ENCODE assay signal across 9 mouse cellular contexts in genomic region chr3:41563997-41564396, GRCm38 (mm10). TPM values are rescaled to one million over a fixed set of nuclear protein-coding genes. Genes with fewer than 3 reads are reported as not detected.
DNase-seq lines count a peak whose midpoint lies in the region; ATAC-seq and TF ChIP-seq lines count a peak whose summit lies in the region.
"Had no signal": no experiment of that assay in that cellular context is flagged by ENCODE, and none has a peak within 500 bp of the region (broad histone marks: within the 10 kb centered on the region; RNA-seq: fewer than 3 reads in every experiment).

No protein-coding gene starts in this region.

- peak overlapping the region; percentile 96 for H3K4me3 ChIP-seq in gastrocnemius, adult 2 months
- peak overlapping the region; percentile 78 to 89 (median 88) for H3K4me3 ChIP-seq in CH12.LX (replicated peaks in 1 of 3; ENCODE audit: low read depth in 2 of 3, low read length in 2 of 3, poor library complexity in 1 of 3)
- H3K4me3 ChIP-seq in forebrain, embryonic 11.5 days (ENCODE audit: low read depth, low read length): peak overlapping the region; percentile 72
- peak overlapping the region; percentile 72 for H3K4me3 ChIP-seq in limb, embryonic 14.5 days (replicated peaks; ENCODE audit: low read length)
- peak overlapping the region; percentile 70 for H3K4me3 ChIP-seq in neural tube, embryonic 12.5 days

- no peak for DNase-seq in gastrocnemius, adult 2 months
- DNase-seq in gastrocnemius, postnatal 25 days: no peak
- DNase-seq in CH12.LX (ENCODE audit: extremely low read depth): no peak
- no peak for DNase-seq in forebrain, embryonic 11.5 days (ENCODE audit: low spot score)
- DNase-seq in limb, embryonic 14.5 days (ENCODE audit: low spot score): no peak
- no peak for DNase-seq in layer of hippocampus, adult 9-10 months (ENCODE audit: low spot score)
- no peak for DNase-seq in ovary, postnatal 10 days (ENCODE audit: low spot score)

- no peaks in the 10 kb centered on the region for H3K27me3 ChIP-seq in CH12.LX (replicated peaks)
- no peaks in the 10 kb centered on the region for H3K27me3 ChIP-seq in forebrain, embryonic 11.5 days (ENCODE audit: control insufficient read depth, insufficient read depth, low read length)
- H3K27me3 ChIP-seq in limb, embryonic 14.5 days (ENCODE audit: control insufficient read depth, insufficient read depth, low read length): no peaks in the 10 kb centered on the region
- no peaks in the 10 kb centered on the region for H3K27me3 ChIP-seq in neural tube, embryonic 12.5 days (replicated peaks)
- H3K27me3 ChIP-seq: Patski had no signal

- in situ Hi-C loops in CH12.LX (cut with MboI; ENCODE audit: low pct_ligation_motif_present, low pct_unique_long_range_greater_than_20kb, low sequenced_read_pairs): loop anchor here (25.0 kb wide), 1 partner anchor 202 kb away; no protein-coding TSS in a partner anchor

- no peak for TF ChIP-seq POLR2A in CH12.LX (IDR thresholded peaks at IDR 0.05; ENCODE audit: low read depth, low read length)
- TF ChIP-seq POLR2A in limb, embryonic 14.5 days (IDR thresholded peaks at IDR 0.05; ENCODE audit: borderline replicate concordance, extremely low read depth, insufficient read depth, insufficient read length): no peak

- H3K9me3 ChIP-seq in CH12.LX (replicated peaks; ENCODE audit: low read length): no peaks in the 10 kb centered on the region
- no peaks in the 10 kb centered on the region for H3K9me3 ChIP-seq in forebrain, embryonic 11.5 days (ENCODE audit: control insufficient read depth, low read length)
- no peaks in the 10 kb centered on the region for H3K9me3 ChIP-seq in limb, embryonic 14.5 days (ENCODE audit: control insufficient read depth, low read length)
- H3K9me3 ChIP-seq in neural tube, embryonic 12.5 days: no peaks in the 10 kb centered on the region

- intact Hi-C loops in gastrocnemius, adult 2 months (cut with DNase I): loop anchor here (1.0 to 10.0 kb wide), 6 partner anchors 33 to 481 kb away; partner anchors contain the start of gene Pgrmc2

- no peak for ATAC-seq in forebrain, embryonic 11.5 days (replicated peaks; ENCODE audit: low FRiP score)
- ATAC-seq in limb, embryonic 14.5 days (ENCODE audit: low FRiP score, low read depth): no peak
- ATAC-seq in neural tube, embryonic 12.5 days (ENCODE audit: low FRiP score, low read depth): no peak

- H3K4me2 ChIP-seq in CH12.LX (ENCODE audit: insufficient read depth, low read depth, poor library complexity, severe bottlenecking): peak overlapping the region; percentile 85
- H3K4me2 ChIP-seq in forebrain, embryonic 11.5 days (ENCODE audit: low read depth, low read length, severe bottlenecking): peak overlapping the region; percentile 80
- H3K4me2 ChIP-seq in limb, embryonic 14.5 days (replicated peaks; ENCODE audit: low read depth, low read length, severe bottlenecking): peak overlapping the region; percentile 96
- peak overlapping the region; percentile 89 for H3K4me2 ChIP-seq in neural tube, embryonic 12.5 days (replicated peaks)

- peaks cover 5 to 34% of the 10 kb centered on the region in 2 experiments; a peak in 3 of 4 replicates for H3K4me1 ChIP-seq in CH12.LX (ENCODE audit: control insufficient read depth in 1 of 2, insufficient read depth in 2 of 2)
- H3K4me1 ChIP-seq in forebrain, embryonic 11.5 days (replicated peaks; ENCODE audit: control insufficient read depth, insufficient read depth, low read length): 0 out of 2 replicates have a peak, but pooled peaks cover 3% of the 10 kb centered on the region
- peaks cover 4% of the 10 kb centered on the region; the same call in 1 of the 2 replicates for H3K4me1 ChIP-seq in limb, embryonic 14.5 days (ENCODE audit: control insufficient read depth, insufficient read depth, low read length)
- peaks cover 13% of the 10 kb centered on the region for H3K4me1 ChIP-seq in neural tube, embryonic 12.5 days

- peaks cover 23% of the 10 kb centered on the region for H3K79me2 ChIP-seq in CH12.LX (replicated peaks; ENCODE audit: control insufficient read depth, extremely low read depth, insufficient read depth, poor library complexity, severe bottlenecking)

- dilution Hi-C loops in CH12.LX (cut with MboI; ENCODE audit: extremely low pct_ligation_motif_present, extremely low pct_unique_long_range_greater_than_20kb, low sequenced_read_pairs): no loop called here

- peak overlapping the region; percentile 98 for H3K27ac ChIP-seq in gastrocnemius, adult 2 months
- peak overlapping the region; percentile 30; the same call in 1 of the 2 replicates for H3K27ac ChIP-seq in CH12.LX (ENCODE audit: insufficient read depth, low read depth)
- peak overlapping the region; percentile 72 for H3K27ac ChIP-seq in forebrain, embryonic 11.5 days (ENCODE audit: low read depth, low read length)
- peak overlapping the region; percentile 86 for H3K27ac ChIP-seq in limb, embryonic 14.5 days (replicated peaks; ENCODE audit: low read depth, low read length)
- H3K27ac ChIP-seq in neural tube, embryonic 12.5 days: no peak overlapping the region

- no peak for TF ChIP-seq CTCF in gastrocnemius, adult 2 months (IDR thresholded peaks at IDR 0.05)
- no peak for TF ChIP-seq CTCF in CH12.LX (conservative IDR thresholded peaks at IDR 0.05 in 1 of 2, IDR thresholded peaks at IDR 0.05 in 1 of 2; ENCODE audit: low read depth in 2 of 2, low read length in 2 of 2)

- TF ChIP-seq EP300 in CH12.LX (IDR thresholded peaks at IDR 0.05; ENCODE audit: low read length): no peak

- WGBS in forebrain, embryonic 11.5 days: 0% methylated on average over 7 of the region's 7 CpGs
- WGBS in limb, embryonic 14.5 days: 1% methylated on average over 7 of the region's 7 CpGs
- WGBS in neural tube, embryonic 12.5 days: under 1% methylated on average over 7 of the region's 7 CpGs

- no peaks in the 10 kb centered on the region for H3K36me3 ChIP-seq in CH12.LX (replicated peaks in 1 of 2; ENCODE audit: control insufficient read depth in 1 of 2, insufficient read depth in 1 of 2, low read length in 1 of 2)
- H3K36me3 ChIP-seq in forebrain, embryonic 11.5 days (ENCODE audit: control insufficient read depth, insufficient read depth, low read length): no peaks in the 10 kb centered on the region
- no peaks in the 10 kb centered on the region for H3K36me3 ChIP-seq in limb, embryonic 14.5 days (ENCODE audit: control insufficient read depth, insufficient read depth, low read length)
- H3K36me3 ChIP-seq in neural tube, embryonic 12.5 days: no peaks in the 10 kb centered on the region

- peak overlapping the region; percentile 77 for H3K9ac ChIP-seq in CH12.LX (ENCODE audit: insufficient read depth, low read depth)
- H3K9ac ChIP-seq in forebrain, embryonic 11.5 days (ENCODE audit: low read length): peak overlapping the region; percentile 96
- H3K9ac ChIP-seq in limb, embryonic 14.5 days (ENCODE audit: low read depth, low read length, severe bottlenecking): peak overlapping the region; percentile 69
- peak overlapping the region; percentile 65 for H3K9ac ChIP-seq in neural tube, embryonic 12.5 days

- no peak for TF ChIP-seq RAD21 in CH12.LX (IDR thresholded peaks at IDR 0.05; ENCODE audit: low read depth, low read length)

TF ChIP-seq in CH12.LX, 34 proteins besides CTCF, POLR2A, EP300 and RAD21:
- TF ChIP-seq MAX (IDR thresholded peaks at IDR 0.05; ENCODE audit: low read length) (no peak), SIN3A (IDR thresholded peaks at IDR 0.05; ENCODE audit: low read length) (peak; percentile 56), ZNF384 (IDR thresholded peaks at IDR 0.05; ENCODE audit: low read depth, low read length) (0 out of 2 replicates have a peak, but pooled peaks have one; percentile 37)

RNA-seq across cellular contexts. Expression of gene Jade1, which starts 8.5 kb away (rescaled TPM):
- 10 to 100 TPM; 17.5 to 24.2 TPM for total RNA-seq in gastrocnemius, adult 2 months (2021)
- total RNA-seq in gastrocnemius, postnatal 25 days (2021): 10 to 100 TPM; 19.8 to 23.9 TPM
- total RNA-seq in CH12.LX (2012; rRNA removed) (10.7 and 11.9 TPM in 2 replicates), CH12.LX (2014; rRNA removed) (9.6 and 12.5 TPM in 2 replicates)
- 11.0 and 12.0 TPM in 2 replicates for polyA plus RNA-seq in CH12.LX (2012; ENCODE audit: insufficient read length, low read depth)
- 22.4 and 24.1 TPM in 2 replicates for polyA plus RNA-seq in forebrain, embryonic 11.5 days (2014; fragmentation: Nextera tagmentation; extraction: Ambion mirVana)
- 8.8 and 9.1 TPM in 2 replicates for polyA plus RNA-seq in limb, embryonic 14.5 days (2012; rRNA removed)
- 12.8 and 13.7 TPM in 2 replicates for polyA plus RNA-seq in limb, embryonic 14.5 days (2014; fragmentation: Nextera tagmentation; extraction: Ambion mirVana)
- 14.0 and 14.4 TPM in 2 replicates for polyA plus RNA-seq in neural tube, embryonic 12.5 days (2016; fragmentation: Nextera tagmentation; extraction: Ambion mirVana)
